Mouse (Mus musculus) heart, embryonic 16.5 days (tissue): Measurements from ENCODE around the gene Gm17949. TPM values are rescaled to one million over a fixed set of nuclear protein-coding genes. Genes with fewer than 3 reads are reported as not detected.

ENCODE experiments used
- ATAC-seq: fragments of 200-750 bp; cut with Nextera tagmentation; replicated peaks from 2 replicates; pipeline ENCODE4 v1.8.0; 2017; ENCODE audit warnings: moderate number of reproducible peaks; ENCODE audit not compliant: insufficient read depth, low FRiP score; ENCODE audit errors: extremely low read depth
- H3K27ac ChIP-seq: fragments of 300-500 bp; sonication (generic); 2 replicates; pipeline ENCODE4 v1.5.1; 2014; ENCODE audit warnings: mild to moderate bottlenecking, low read length, control low read depth, moderate library complexity
- H3K27me3 ChIP-seq: fragments of 300-500 bp; sonication (generic); 2 replicates; pipeline ENCODE4 v1.6.1; 2014; ENCODE audit warnings: low read length, mixed read lengths; ENCODE audit not compliant: control insufficient read depth, insufficient read depth
- H3K36me3 ChIP-seq: fragments of 300-500 bp; sonication (generic); 2 replicates; pipeline ENCODE4 v1.6.1; 2014; ENCODE audit not compliant: control insufficient read depth, insufficient read depth
- H3K4me1 ChIP-seq: fragments of 300-500 bp; sonication (generic); 2 replicates; pipeline ENCODE4 v1.6.1; 2014; ENCODE audit warnings: low read length, mixed read lengths; ENCODE audit not compliant: control insufficient read depth, insufficient read depth
- H3K4me2 ChIP-seq: fragments of 300-500 bp; sonication (generic); 2 replicates; pipeline ENCODE4 v1.6.1; 2014; ENCODE audit warnings: low read depth, mild to moderate bottlenecking, control low read depth, low read length
- H3K4me3 ChIP-seq: fragments of 300-500 bp; sonication (generic); 2 replicates; pipeline ENCODE4 v1.5.1; 2014; ENCODE audit warnings: mild to moderate bottlenecking, control low read depth, low read length
- H3K9ac ChIP-seq: fragments of 300-500 bp; sonication (generic); 2 replicates; pipeline ENCODE4 v1.6.1; 2014; ENCODE audit warnings: low read length, control low read depth
- H3K9me3 ChIP-seq: fragments of 300-500 bp; sonication (generic); replicated peaks from 2 replicates; pipeline ENCODE4 v1.6.1; 2016; ENCODE audit warnings: low read length; ENCODE audit not compliant: control insufficient read depth
- WGBS: fragments of 180-500 bp; shearing (Covaris S2); extraction: QIAGEN DNeasy Blood & Tissue Kit; methylation state at CpG from one replicate; pipeline ENCODE4 v1.1.7; 2014; 5-methylcytosine and 5-hydroxymethylcytosine counted together
- polyA plus RNA-seq: library from polyadenylated mRNA; unstranded; fragments of >200 nt; fragmentation: Nextera tagmentation; extraction: Ambion mirVana; gene quantifications from 2 replicates; pipeline ENCODE4 v1.2.1, GENCODE M21; 2015

Gene Gm17949
- polyA plus RNA-seq, 1 experiment from 2014 or later, result 0.32 TPM

- peaks cover 6% of the 10 kb centered on the region for H3K4me1 ChIP-seq
- peak overlapping the region; percentile 90 for H3K4me3 ChIP-seq
- no peak overlapping the region for H3K27ac ChIP-seq
- 69% methylated on average over 7 of the region's 7 CpGs for WGBS
- H3K4me2 ChIP-seq, result peak overlapping the region; percentile 92
- no peak for ATAC-seq
- H3K9me3 ChIP-seq, result no peaks in the 10 kb centered on the region
- H3K27me3 ChIP-seq, result no peaks in the 10 kb centered on the region
- no peak overlapping the region for H3K9ac ChIP-seq
- H3K36me3 ChIP-seq, result peaks cover 16% of the 10 kb centered on the region
These were observed 22.3 kb upstream of the Gm17949 start for GRCm38 (mm10) chr17:56988921-56989430.

DNA sequence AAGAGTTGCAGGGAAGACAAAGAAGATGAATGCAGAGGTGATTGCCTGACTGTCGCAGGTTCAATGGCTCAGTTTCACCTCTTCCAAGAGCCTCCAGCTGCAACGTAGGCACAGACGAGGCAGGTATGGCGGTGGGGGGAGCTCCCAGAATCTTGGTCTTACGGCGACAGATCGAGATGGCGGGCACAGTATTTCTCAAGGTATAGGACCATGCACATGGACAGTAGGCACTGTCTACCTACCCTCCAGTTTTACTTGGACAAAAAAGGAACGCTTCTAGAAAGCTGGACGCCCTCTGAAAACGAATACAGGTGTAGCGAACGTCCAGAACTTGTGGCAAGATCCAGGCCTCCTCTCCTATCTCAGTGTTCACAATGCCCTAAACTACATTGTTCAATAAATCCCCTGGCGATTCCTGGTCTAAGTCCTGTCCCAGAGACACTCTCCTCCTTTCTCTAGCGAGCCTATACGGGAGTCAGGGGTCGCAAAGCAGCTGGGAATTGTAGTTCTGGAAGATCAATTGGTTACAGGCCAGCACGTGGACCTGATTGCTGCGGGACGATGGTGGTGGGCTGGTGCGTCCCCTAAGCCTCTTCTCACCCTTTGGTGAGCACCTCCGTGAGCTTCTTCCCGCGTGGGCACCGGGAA, 21.7 kb upstream of the Gm17949 start:
- peak; percentile 92 for ATAC-seq
- Histone ChIP-seq H3K4me3 (peak overlapping the region; percentile 90), H3K4me2 (peak overlapping the region; percentile 92), H3K27ac (peak overlapping the region; percentile 81), H3K9me3 (no peaks in the 10 kb centered on the region), H3K9ac (peak overlapping the region; percentile 74), H3K27me3 (no peaks in the 10 kb centered on the region), H3K4me1 (peaks cover 6% of the 10 kb centered on the region), H3K36me3 (peaks cover 19% of the 10 kb centered on the region)
- 2% methylated on average over 25 of the region's 25 CpGs for WGBS

GRCm38 (mm10) chr17:56990115-56990746, 21.0 kb upstream of the Gm17949 start, which contains the start of gene Clpp:
Gene Clpp, plus strand, starts transcription at chr17:56990305.
- H3K9me3 ChIP-seq, result no peaks in the 10 kb centered on the region
- H3K27ac ChIP-seq, result peak within 1 kb of the TSS; percentile 81
- peaks cover 23% of the 10 kb centered on the region for H3K36me3 ChIP-seq
- H3K4me3 ChIP-seq, result peak within 1 kb of the TSS; percentile 90
- peak within 1 kb of the TSS; percentile 93 for H3K9ac ChIP-seq
- peaks cover 6% of the 10 kb centered on the region for H3K4me1 ChIP-seq
- H3K27me3 ChIP-seq, result no peaks in the 10 kb centered on the region
- under 1% methylated on average over 52 of the region's 52 CpGs for WGBS
- peak within 1 kb of the TSS; percentile 92 for H3K4me2 ChIP-seq
- ATAC-seq, result peak; percentile 96

- H3K4me1 ChIP-seq, result peaks cover 6% of the 10 kb centered on the region
- H3K36me3 ChIP-seq, result peaks cover 29% of the 10 kb centered on the region
- no peaks in the 10 kb centered on the region for H3K27me3 ChIP-seq
- ATAC-seq, result no peak
- H3K4me3 ChIP-seq, result peak overlapping the region; percentile 90
- H3K4me2 ChIP-seq, result peak overlapping the region; percentile 82
- no peak overlapping the region for H3K27ac ChIP-seq
- no peaks in the 10 kb centered on the region for H3K9me3 ChIP-seq
- WGBS, result 69% methylated on average over 2 of the region's 2 CpGs
- peak overlapping the region; percentile 93 for H3K9ac ChIP-seq
These were observed 20.3 kb upstream of the Gm17949 start for GRCm38 (mm10) chr17:56990966-56991365.

GRCm38 (mm10) chr17:56995046-56995445, 16.2 kb upstream of the Gm17949 start:
- Histone ChIP-seq H3K4me3 (no peak overlapping the region), H3K4me2 (no peak overlapping the region), H3K9ac (no peak overlapping the region), H3K36me3 (peaks cover 47% of the 10 kb centered on the region), H3K27ac (no peak overlapping the region), H3K27me3 (no peaks in the 10 kb centered on the region), H3K4me1 (peaks cover 17% of the 10 kb centered on the region), H3K9me3 (no peaks in the 10 kb centered on the region)
- WGBS, result 83% methylated on average over 8 of the region's 8 CpGs
- ATAC-seq, result no peak

DNA sequence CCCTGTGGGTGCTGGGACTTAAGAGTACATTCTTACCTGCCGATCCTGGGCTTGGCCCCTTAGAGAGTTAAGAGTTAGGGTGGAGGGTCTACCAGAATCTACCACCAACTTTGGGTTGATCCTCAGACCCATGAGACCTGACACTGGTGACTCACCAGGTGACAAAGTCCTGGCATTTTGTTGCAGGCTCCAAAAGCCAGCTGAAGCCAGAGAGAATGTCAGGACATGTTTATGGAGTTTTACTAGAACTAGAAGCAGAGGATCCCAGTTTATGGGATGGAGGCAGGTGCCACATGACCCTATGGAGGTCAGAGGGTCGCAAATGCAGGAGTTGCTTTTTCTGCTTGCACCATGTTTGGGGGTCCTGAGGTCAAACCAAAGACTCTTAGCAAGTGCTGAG, 14.8 kb upstream of the Gm17949 start:
- Histone ChIP-seq H3K27ac (peak overlapping the region; percentile 53), H3K27me3 (no peaks in the 10 kb centered on the region), H3K9ac (peak overlapping the region; percentile 24; the same call in 1 of the 2 replicates), H3K4me2 (no peak overlapping the region), H3K9me3 (no peaks in the 10 kb centered on the region), H3K4me3 (peak overlapping the region; percentile 81; the same call in 1 of the 2 replicates), H3K36me3 (peaks cover 45% of the 10 kb centered on the region), H3K4me1 (peaks cover 21% of the 10 kb centered on the region)
- 67% methylated on average over 2 of the region's 2 CpGs for WGBS
- no peak for ATAC-seq

- WGBS, result under 1% methylated on average over 38 of the region's 38 CpGs
- Histone ChIP-seq H3K9ac (peak within 1 kb of the TSS; percentile 77), H3K4me1 (peaks cover 26% of the 10 kb centered on the region), H3K4me3 (peak within 1 kb of the TSS; percentile 81), H3K27ac (peak within 1 kb of the TSS; percentile 85), H3K9me3 (no peaks in the 10 kb centered on the region), H3K27me3 (no peaks in the 10 kb centered on the region), H3K4me2 (peak within 1 kb of the TSS; percentile 64), H3K36me3 (peaks cover 43% of the 10 kb centered on the region)
- peak; percentile 99 for ATAC-seq
These were observed 14.1 kb upstream of the Gm17949 start, which contains the start of gene Alkbh7 for GRCm38 (mm10) chr17:56997029-56997667. Gene Alkbh7, plus strand, starts transcription at chr17:56997339.

GRCm38 (mm10) chr17:56999414-56999813, 11.9 kb upstream of the Gm17949 start:
- Histone ChIP-seq H3K36me3 (peaks cover 39% of the 10 kb centered on the region), H3K9ac (no peak overlapping the region), H3K4me3 (no peak overlapping the region), H3K4me1 (peaks cover 26% of the 10 kb centered on the region), H3K9me3 (no peaks in the 10 kb centered on the region), H3K27ac (no peak overlapping the region), H3K27me3 (no peaks in the 10 kb centered on the region), H3K4me2 (no peak overlapping the region)
- no peak for ATAC-seq
- 89% methylated on average over 9 of the region's 9 CpGs for WGBS
